Mouse (Mus musculus): Measurements from ENCODE around the gene Hinfp. TPM values are rescaled to one million over a fixed set of nuclear protein-coding genes. Genes with fewer than 3 reads are reported as not detected.
"Not testable (repeated sequence)": the region's sequence is repeated elsewhere in the genome, so short reads cannot be mapped to it uniquely, and the experiment has no call there.

The Hinfp gene
- polyA plus RNA-seq, 1 experiment from 2014 or later: 26.5 TPM

- no peaks in the 10 kb centered on the region for H3K27me3 ChIP-seq
- H3K9ac ChIP-seq: no peak overlapping the region
- 74% methylated on average over 3 of the region's 3 CpGs for WGBS
- no peak overlapping the region for H3K27ac ChIP-seq
- H3K36me3 ChIP-seq: peaks cover 39% of the 10 kb centered on the region
- no peak for ATAC-seq (ENCODE audit: insufficient number of reproducible peaks, insufficient read depth, low FRiP score, low TSS enrichment)
- H3K9me3 ChIP-seq: no peaks in the 10 kb centered on the region
- 0 out of 2 replicates have a peak overlapping the region, but pooled peaks have one; percentile 81 for H3K4me2 ChIP-seq (replicated peaks)
- H3K4me3 ChIP-seq: no peak overlapping the region
- peaks cover 20% of the 10 kb centered on the region for H3K4me1 ChIP-seq
Measured at GRCm38 (mm10) chr9:44342173-44342572, 36.7 kb upstream of the Hinfp start.

GRCm38 (mm10) chr9:44341487-44341886 is 36.0 kb upstream of the Hinfp start:
- Histone ChIP-seq H3K36me3 (peaks cover 38% of the 10 kb centered on the region), H3K27me3 (no peaks in the 10 kb centered on the region), H3K4me3 (no peak overlapping the region), H3K4me2 (replicated peaks) (no peak overlapping the region), H3K9ac (no peak overlapping the region), H3K27ac (no peak overlapping the region), H3K9me3 (no peaks in the 10 kb centered on the region), H3K4me1 (peaks cover 27% of the 10 kb centered on the region)
- ATAC-seq (ENCODE audit: insufficient number of reproducible peaks, insufficient read depth, low FRiP score, low TSS enrichment): no peak
- WGBS: 91% methylated on average over 5 of the region's 5 CpGs

GRCm38 (mm10) chr9:44338574-44338973 is 33.1 kb upstream of the Hinfp start:
- Histone ChIP-seq H3K27me3 (no peaks in the 10 kb centered on the region), H3K4me2 (replicated peaks) (no peak overlapping the region), H3K4me1 (peaks cover 24% of the 10 kb centered on the region), H3K36me3 (peaks cover 37% of the 10 kb centered on the region), H3K9ac (no peak overlapping the region), H3K4me3 (no peak overlapping the region), H3K9me3 (no peaks in the 10 kb centered on the region), H3K27ac (no peak overlapping the region)
- 82% methylated on average over 5 of the region's 5 CpGs for WGBS
- no peak for ATAC-seq (ENCODE audit: insufficient number of reproducible peaks, insufficient read depth, low FRiP score, low TSS enrichment)

GRCm38 (mm10) chr9:44337436-44338169 is 32.1 kb upstream of the Hinfp start:
- no peak for ATAC-seq (ENCODE audit: insufficient number of reproducible peaks, insufficient read depth, low FRiP score, low TSS enrichment)
- Histone ChIP-seq H3K4me2 (replicated peaks) (peak overlapping the region; percentile 78), H3K9me3 (no peaks in the 10 kb centered on the region), H3K9ac (peak overlapping the region; percentile 98; the same call in 1 of the 2 replicates), H3K27ac (no peak overlapping the region), H3K27me3 (no peaks in the 10 kb centered on the region), H3K36me3 (peaks cover 47% of the 10 kb centered on the region), H3K4me1 (peaks cover 17% of the 10 kb centered on the region), H3K4me3 (peak overlapping the region; percentile 96; the same call in 1 of the 2 replicates)
- WGBS: 71% methylated on average over 9 of the region's 9 CpGs

DNA sequence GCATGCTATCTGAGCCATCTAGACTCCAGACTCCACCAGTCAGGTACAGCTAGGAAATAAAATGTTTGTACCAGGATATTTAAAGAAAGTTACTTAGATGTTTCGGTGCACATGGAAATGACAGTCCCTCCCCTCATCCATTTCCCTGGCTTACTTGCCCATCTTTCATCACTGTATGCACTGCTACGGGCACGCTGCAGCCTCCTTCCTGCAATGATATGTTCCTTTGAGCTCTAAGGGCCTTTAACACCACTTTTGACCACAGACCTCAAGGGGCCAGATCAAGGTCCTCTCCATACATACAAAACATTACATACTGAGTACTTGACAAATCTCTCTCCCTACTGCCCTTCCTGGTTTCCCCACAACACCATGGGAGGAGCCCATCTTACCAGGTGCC is 31.5 kb upstream of the Hinfp start:
- Histone ChIP-seq H3K27me3 (no peaks in the 10 kb centered on the region), H3K4me2 (replicated peaks) (peak overlapping the region; percentile 78), H3K4me1 (peaks cover 15% of the 10 kb centered on the region), H3K36me3 (peaks cover 51% of the 10 kb centered on the region), H3K9ac (peak overlapping the region; percentile 98), H3K27ac (no peak overlapping the region), H3K4me3 (peak overlapping the region; percentile 96), H3K9me3 (no peaks in the 10 kb centered on the region)
- 68% methylated on average over 3 of the region's 3 CpGs for WGBS
- ATAC-seq (ENCODE audit: insufficient number of reproducible peaks, insufficient read depth, low FRiP score, low TSS enrichment): no peak

DNA sequence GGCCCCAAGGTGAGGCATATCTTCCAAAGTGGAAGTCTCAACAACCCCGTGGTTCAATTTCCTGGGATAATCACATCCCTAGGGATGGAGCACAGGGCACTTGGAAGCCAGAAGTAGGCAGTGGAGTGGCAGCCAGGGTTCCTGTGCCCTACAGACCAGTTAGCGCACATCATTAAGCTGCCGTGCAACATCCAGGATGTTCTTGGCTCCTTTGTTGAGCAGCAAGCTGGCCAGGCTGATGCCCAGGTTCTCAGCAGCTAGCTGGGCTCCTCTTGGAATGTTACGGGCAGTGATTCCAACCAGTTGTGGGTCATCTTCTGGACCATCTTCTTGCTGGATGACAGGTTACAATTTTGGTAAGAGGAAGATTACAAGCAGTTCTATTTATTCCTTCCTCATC is 31.0 kb upstream of the Hinfp start:
- H3K9me3 ChIP-seq; H3K27me3 ChIP-seq; H3K27ac ChIP-seq; ATAC-seq (ENCODE audit: insufficient number of reproducible peaks, insufficient read depth, low FRiP score, low TSS enrichment): not testable (repeated sequence)
- peak overlapping the region; percentile 98 for H3K9ac ChIP-seq
- H3K4me2 ChIP-seq (replicated peaks): peak overlapping the region; percentile 78
- peaks cover 15% of the 10 kb centered on the region for H3K4me1 ChIP-seq
- 34% methylated on average over 4 of the region's 4 CpGs for WGBS
- H3K4me3 ChIP-seq: peak overlapping the region; percentile 96
- peaks cover 55% of the 10 kb centered on the region for H3K36me3 ChIP-seq

DNA sequence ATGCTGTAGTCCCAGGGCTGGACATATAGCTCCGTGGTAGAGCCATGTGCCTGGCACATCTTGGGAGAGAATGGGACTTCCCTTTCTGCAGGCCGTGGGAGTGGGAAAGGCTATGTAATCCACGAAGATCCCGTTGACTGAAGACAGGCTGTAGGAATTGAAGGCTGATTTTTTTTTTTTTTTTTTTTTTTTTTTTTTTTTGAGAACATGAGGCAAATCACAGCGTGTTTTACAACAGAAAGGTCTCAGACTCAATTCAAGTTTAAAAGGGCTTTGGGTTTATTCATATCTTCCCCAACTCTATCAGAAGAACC is 30.6 kb upstream of the Hinfp start:
- Histone ChIP-seq H3K4me1 (peaks cover 15% of the 10 kb centered on the region), H3K4me3 (peak overlapping the region; percentile 96), H3K27ac (peak overlapping the region; percentile 98), H3K27me3 (no peaks in the 10 kb centered on the region), H3K9ac (peak overlapping the region; percentile 98), H3K36me3 (peaks cover 55% of the 10 kb centered on the region), H3K4me2 (replicated peaks) (peak overlapping the region; percentile 78), H3K9me3 (no peaks in the 10 kb centered on the region)
- no peak for ATAC-seq (ENCODE audit: insufficient number of reproducible peaks, insufficient read depth, low FRiP score, low TSS enrichment)
- WGBS: 3% methylated on average over 5 of the region's 5 CpGs

DNA sequence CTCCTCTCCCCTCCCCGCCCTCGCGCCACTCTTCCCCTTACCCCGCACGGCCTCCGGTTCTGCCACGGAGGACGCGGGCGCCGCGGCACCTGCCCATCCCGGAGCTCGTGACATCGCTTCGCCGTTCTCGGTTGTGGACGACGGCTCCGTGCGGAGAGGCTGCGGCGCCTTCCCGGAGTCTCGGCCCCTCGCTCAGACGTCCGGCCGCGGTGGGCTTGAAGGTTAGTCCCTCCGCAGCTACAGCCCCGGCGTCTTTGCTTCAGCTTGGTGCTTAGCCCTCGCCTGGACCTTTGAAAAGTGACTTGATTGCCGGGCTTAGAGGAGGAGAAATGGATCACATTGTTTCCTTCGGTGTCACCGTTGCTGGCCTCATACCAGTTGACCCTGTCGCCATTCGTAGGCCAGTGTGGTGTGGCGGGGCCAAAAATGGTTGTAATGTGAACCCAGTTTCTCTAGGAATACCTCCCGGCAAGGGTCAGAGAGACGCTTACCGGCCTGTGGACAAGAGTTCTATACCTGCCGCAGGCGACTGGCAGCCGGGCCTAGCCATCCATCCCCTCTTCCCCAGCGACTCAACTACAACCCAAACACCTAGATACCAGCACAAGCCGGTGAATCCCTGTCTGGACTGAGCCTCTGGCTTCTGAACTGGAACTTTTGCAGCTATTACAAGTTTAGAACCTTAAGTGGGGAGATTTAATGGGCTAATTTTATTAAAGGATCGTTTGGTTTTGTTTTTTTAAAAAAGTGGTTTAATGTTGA is 30.0 kb upstream of the Hinfp start:
- Histone ChIP-seq H3K4me3 (peak overlapping the region; percentile 96), H3K4me2 (replicated peaks) (peak overlapping the region; percentile 78), H3K4me1 (peaks cover 15% of the 10 kb centered on the region), H3K27ac (peak overlapping the region; percentile 98), H3K27me3 (no peaks in the 10 kb centered on the region), H3K36me3 (peaks cover 60% of the 10 kb centered on the region), H3K9me3 (no peaks in the 10 kb centered on the region), H3K9ac (peak overlapping the region; percentile 98)
- no peak for ATAC-seq (ENCODE audit: insufficient number of reproducible peaks, insufficient read depth, low FRiP score, low TSS enrichment)
- WGBS: under 1% methylated on average over 50 of the region's 50 CpGs

DNA sequence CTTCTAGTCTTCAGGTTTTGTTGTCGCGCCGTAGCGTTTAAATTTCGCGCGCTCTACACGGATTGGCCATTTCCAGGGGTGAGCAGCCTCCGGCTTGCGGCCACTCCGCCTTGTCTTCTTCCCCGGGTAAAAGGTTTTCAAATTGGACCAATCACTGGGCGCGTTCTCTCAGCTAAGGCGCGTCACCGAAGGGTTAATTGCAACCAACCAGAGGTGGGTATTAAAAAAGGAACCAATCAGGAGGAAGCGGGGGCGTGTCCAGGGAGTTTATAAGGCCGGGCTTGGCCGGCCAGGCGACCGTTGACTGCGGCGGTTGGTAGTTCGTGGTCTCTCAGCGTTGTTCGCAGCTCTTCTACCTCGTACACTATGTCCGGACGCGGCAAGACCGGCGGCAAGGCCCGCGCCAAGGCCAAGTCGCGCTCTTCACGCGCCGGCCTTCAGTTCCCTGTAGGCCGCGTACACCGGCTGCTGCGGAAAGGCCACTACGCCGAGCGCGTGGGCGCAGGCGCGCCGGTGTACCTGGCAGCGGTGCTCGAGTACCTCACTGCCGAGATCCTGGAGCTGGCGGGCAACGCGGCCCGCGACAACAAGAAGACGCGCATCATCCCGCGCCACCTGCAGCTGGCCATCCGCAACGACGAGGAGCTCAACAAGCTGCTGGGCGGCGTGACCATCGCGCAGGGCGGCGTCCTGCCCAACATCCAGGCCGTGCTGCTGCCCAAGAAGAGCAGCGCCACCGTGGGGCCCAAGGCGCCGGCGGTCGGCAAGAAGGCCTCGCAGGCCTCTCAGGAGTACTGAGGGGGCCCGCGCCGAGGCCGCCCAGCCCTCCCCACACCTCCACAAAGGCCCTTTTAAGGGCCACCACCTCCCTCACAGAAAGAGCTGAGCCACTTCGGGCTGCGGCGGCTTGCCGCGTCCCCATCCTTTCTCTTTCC is 29.2 kb upstream of the Hinfp start, which contains the start of gene H2afx:
Gene H2afx, plus strand, starts transcription at position 299 of the 935 bp plus-strand sequence.
- H3K4me1 ChIP-seq: peaks cover 15% of the 10 kb centered on the region
- peak within 1 kb of the TSS; percentile 98 for H3K9ac ChIP-seq
- ATAC-seq (ENCODE audit: insufficient number of reproducible peaks, insufficient read depth, low FRiP score, low TSS enrichment): peak; percentile 93
- H3K36me3 ChIP-seq: peaks cover 64% of the 10 kb centered on the region
- H3K27ac ChIP-seq: peak within 1 kb of the TSS; percentile 98
- H3K27me3 ChIP-seq: no peaks in the 10 kb centered on the region
- no peaks in the 10 kb centered on the region for H3K9me3 ChIP-seq
- WGBS: under 1% methylated on average over 91 of the region's 91 CpGs
- peak within 1 kb of the TSS; percentile 78 for H3K4me2 ChIP-seq (replicated peaks)
- peak within 1 kb of the TSS; percentile 96 for H3K4me3 ChIP-seq

GRCm38 (mm10) chr9:44332918-44333638 is 27.6 kb upstream of the Hinfp start:
- peaks cover 16% of the 10 kb centered on the region for H3K4me1 ChIP-seq
- no peak overlapping the region for H3K4me3 ChIP-seq

DNA sequence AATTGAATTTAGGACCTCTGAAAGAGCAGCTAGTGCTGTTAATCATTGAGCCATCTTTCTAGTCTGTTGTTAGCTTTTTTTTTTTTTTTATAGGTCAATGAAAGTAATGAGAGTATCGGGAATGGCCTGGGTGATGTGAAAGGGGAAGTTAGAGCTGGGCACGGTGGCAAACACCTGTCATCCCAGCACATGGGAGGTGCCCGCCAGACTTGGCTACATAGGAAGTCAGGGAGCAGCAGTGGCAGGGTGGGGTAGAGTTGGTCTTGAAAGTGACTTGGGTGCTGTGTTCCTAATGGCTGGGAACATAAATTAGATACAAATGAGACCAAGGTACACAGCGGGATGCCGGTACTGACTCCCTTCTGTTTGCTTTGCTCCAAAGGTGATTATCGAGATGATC is 25.3 kb upstream of the Hinfp start:
- no peak overlapping the region for H3K27ac ChIP-seq
- no peak for ATAC-seq (ENCODE audit: insufficient number of reproducible peaks, insufficient read depth, low FRiP score, low TSS enrichment)
- H3K4me2 ChIP-seq (replicated peaks): no peak overlapping the region
- H3K36me3 ChIP-seq: peaks cover 47% of the 10 kb centered on the region
- no peak overlapping the region for H3K4me3 ChIP-seq
- peaks cover 10% of the 10 kb centered on the region for H3K4me1 ChIP-seq
- H3K9me3 ChIP-seq: no peaks in the 10 kb centered on the region
- no peaks in the 10 kb centered on the region for H3K27me3 ChIP-seq
- no peak overlapping the region for H3K9ac ChIP-seq
- WGBS: 95% methylated on average over 6 of the region's 6 CpGs

More at GRCm38 (mm10) chr9:44332918-44333638, 27.6 kb upstream of the Hinfp start:
- 95% methylated on average over 13 of the region's 13 CpGs for WGBS
- H3K27ac ChIP-seq: no peak overlapping the region
- no peaks in the 10 kb centered on the region for H3K9me3 ChIP-seq
- no peak overlapping the region for H3K9ac ChIP-seq
- H3K4me2 ChIP-seq (replicated peaks): no peak overlapping the region
- H3K36me3 ChIP-seq: peaks cover 61% of the 10 kb centered on the region
- ATAC-seq (ENCODE audit: insufficient number of reproducible peaks, insufficient read depth, low FRiP score, low TSS enrichment): no peak
- H3K27me3 ChIP-seq: no peaks in the 10 kb centered on the region
